Mouse (Mus musculus): Measurements from ENCODE around the gene Wnt5b. TPM values are rescaled to one million over a fixed set of nuclear protein-coding genes. Genes with fewer than 3 reads are reported as not detected.

Wnt5b gene
- polyA plus RNA-seq, 1 experiment from 2014 or later: 8.6 TPM

DNA sequence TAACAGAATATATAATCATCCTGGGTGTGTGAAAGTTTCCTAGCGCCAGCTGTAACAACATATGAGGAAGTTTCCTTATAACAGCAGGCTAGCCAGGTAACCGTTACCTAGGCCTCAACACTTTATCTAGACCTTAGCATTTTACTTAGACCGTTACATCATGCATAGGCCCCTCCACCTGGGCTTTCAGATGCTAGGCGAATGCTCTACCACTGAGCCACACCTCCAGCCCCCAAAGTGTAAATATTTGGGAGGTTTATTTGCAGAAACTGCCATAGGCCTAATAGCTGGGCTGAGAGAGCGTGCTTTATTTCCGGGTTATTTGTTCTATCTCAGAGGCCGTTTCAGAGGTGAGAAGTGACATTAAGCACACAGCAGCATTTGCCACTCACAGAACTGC, 14.7 kb upstream of the Wnt5b start:
- H3K27ac ChIP-seq (replicated peaks in 1 of 2; ENCODE audit: control insufficient read depth in 1 of 2, insufficient read depth in 1 of 2, low read depth in 2 of 2, low read length in 2 of 2): peak overlapping the region in 1 of 2 experiments; percentile 31; a peak in 1 of 4 replicates
- no peak overlapping the region for H3K4me2 ChIP-seq (ENCODE audit: low read length)
- no peaks in the 10 kb centered on the region for H3K9me3 ChIP-seq (ENCODE audit: control insufficient read depth, low read length)
- no peaks in the 10 kb centered on the region for H3K27me3 ChIP-seq (ENCODE audit: control insufficient read depth, insufficient read depth, low read length)
- no peak for ATAC-seq (ENCODE audit: insufficient number of reproducible peaks, insufficient read depth, low FRiP score, low read depth)
- no peak overlapping the region for H3K4me3 ChIP-seq (ENCODE audit: control insufficient read depth in 1 of 2, insufficient read depth in 1 of 2, low read depth in 1 of 2, low read length in 2 of 2)
- H3K4me1 ChIP-seq (ENCODE audit: control insufficient read depth in 2 of 2, insufficient read depth in 2 of 2, low read length in 2 of 2): peaks cover 7 to 8% of the 10 kb centered on the region in 2 experiments; a peak in 2 of 4 replicates
- no peaks in the 10 kb centered on the region for H3K36me3 ChIP-seq (ENCODE audit: control insufficient read depth, insufficient read depth, low read length)
- WGBS: 44% methylated on average over 7 of the region's 7 CpGs
- no peak overlapping the region for H3K9ac ChIP-seq (ENCODE audit: low read length)

DNA sequence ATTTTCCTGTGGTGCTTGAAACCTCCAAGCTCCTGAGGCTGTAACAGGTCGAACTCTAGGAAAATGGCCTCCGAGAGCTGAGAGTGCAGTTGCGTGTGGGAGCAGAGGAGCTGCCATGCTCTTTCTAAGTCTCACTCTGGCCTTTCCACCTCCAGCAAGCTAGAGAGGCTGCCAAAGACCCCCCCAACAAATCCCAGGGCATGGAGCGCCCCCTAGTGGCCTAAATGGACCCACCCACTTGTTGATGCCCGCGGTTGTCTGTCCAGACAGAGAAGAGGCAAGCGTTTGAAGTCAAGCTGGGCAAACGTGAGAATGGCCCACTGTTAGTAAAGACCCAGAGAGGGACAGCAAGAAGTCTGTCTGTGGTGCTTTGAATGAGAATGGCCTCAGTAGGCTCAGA, 10.3 kb upstream of the Wnt5b start:
- Histone ChIP-seq H3K9me3 (ENCODE audit: control insufficient read depth, low read length) (no peaks in the 10 kb centered on the region), H3K9ac (ENCODE audit: low read length) (no peak overlapping the region), H3K4me1 (ENCODE audit: control insufficient read depth in 2 of 2, insufficient read depth in 2 of 2, low read length in 2 of 2) (peaks cover 10 to 11% of the 10 kb centered on the region in 2 experiments; a peak in 2 of 4 replicates), H3K27ac (replicated peaks in 1 of 2; ENCODE audit: control insufficient read depth in 1 of 2, insufficient read depth in 1 of 2, low read depth in 2 of 2, low read length in 2 of 2) (no peak overlapping the region), H3K4me2 (ENCODE audit: low read length) (no peak overlapping the region), H3K4me3 (ENCODE audit: control insufficient read depth in 1 of 2, insufficient read depth in 1 of 2, low read depth in 1 of 2, low read length in 2 of 2) (no peak overlapping the region), H3K27me3 (ENCODE audit: control insufficient read depth, insufficient read depth, low read length) (no peaks in the 10 kb centered on the region), H3K36me3 (ENCODE audit: control insufficient read depth, insufficient read depth, low read length) (no peaks in the 10 kb centered on the region)
- 74% methylated on average over 8 of the region's 8 CpGs for WGBS
- no peak for ATAC-seq (ENCODE audit: insufficient number of reproducible peaks, insufficient read depth, low FRiP score, low read depth)

DNA sequence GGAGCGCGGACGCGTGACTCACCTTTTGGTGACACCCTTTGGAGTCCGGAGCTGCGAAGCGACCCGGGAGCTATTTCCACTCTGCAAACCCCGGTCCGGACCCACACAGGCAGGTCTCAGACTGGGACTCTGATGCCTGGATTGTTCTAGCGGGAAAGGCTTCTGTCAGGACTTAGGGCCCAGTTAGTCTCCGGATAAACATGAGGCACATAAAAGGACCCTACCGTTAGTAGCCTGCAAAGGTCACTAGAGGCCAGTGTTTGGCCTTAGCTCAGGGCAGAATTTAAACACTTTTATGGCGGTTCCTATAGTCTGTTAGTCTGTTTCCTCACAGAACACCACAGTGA, 344 bp upstream of the Wnt5b start:
- Histone ChIP-seq H3K4me1 (ENCODE audit: control insufficient read depth in 2 of 2, insufficient read depth in 2 of 2, low read length in 2 of 2) (peaks cover 0 to 4% of the 10 kb centered on the region in 2 experiments; a peak in 2 of 4 replicates), H3K9me3 (ENCODE audit: control insufficient read depth, low read length) (no peaks in the 10 kb centered on the region), H3K27ac (replicated peaks in 1 of 2; ENCODE audit: control insufficient read depth in 1 of 2, insufficient read depth in 1 of 2, low read depth in 2 of 2, low read length in 2 of 2) (peak overlapping the region in 1 of 2 experiments; percentile 15; a peak in 2 of 4 replicates), H3K9ac (ENCODE audit: low read length) (peak overlapping the region; percentile 81), H3K36me3 (ENCODE audit: control insufficient read depth, insufficient read depth, low read length) (no peaks in the 10 kb centered on the region), H3K4me2 (ENCODE audit: low read length) (peak overlapping the region; percentile 94), H3K27me3 (ENCODE audit: control insufficient read depth, insufficient read depth, low read length) (peaks cover 27% of the 10 kb centered on the region), H3K4me3 (ENCODE audit: control insufficient read depth in 1 of 2, insufficient read depth in 1 of 2, low read depth in 1 of 2, low read length in 2 of 2) (peak overlapping the region; percentile 77 to 90)
- no peak; the same call in 1 of the 2 replicates for ATAC-seq (ENCODE audit: insufficient number of reproducible peaks, insufficient read depth, low FRiP score, low read depth)
- WGBS: 3% methylated on average over 14 of the region's 14 CpGs

DNA sequence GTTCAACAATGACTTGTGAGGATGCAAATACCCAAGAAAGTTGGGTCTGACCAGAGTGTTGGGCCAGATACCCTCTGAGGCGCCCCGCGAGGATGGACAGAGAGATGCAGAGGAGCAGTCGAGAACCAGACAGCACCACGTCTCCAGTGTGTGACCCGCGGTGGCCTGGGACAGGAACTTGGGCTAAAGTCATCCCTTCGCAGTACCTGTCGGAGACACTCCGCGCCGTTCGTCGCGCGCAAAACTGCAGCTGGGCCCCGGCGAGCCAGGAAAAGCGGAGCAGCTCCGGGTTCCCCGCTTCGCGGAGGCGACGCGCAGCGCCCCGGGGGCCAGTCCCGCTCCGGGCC, 718 bp downstream of the Wnt5b start:
- 2% methylated on average over 30 of the region's 30 CpGs for WGBS
- ATAC-seq (ENCODE audit: insufficient number of reproducible peaks, insufficient read depth, low FRiP score, low read depth): no peak
- Histone ChIP-seq H3K27ac (replicated peaks in 1 of 2; ENCODE audit: control insufficient read depth in 1 of 2, insufficient read depth in 1 of 2, low read depth in 2 of 2, low read length in 2 of 2) (no peak overlapping the region), H3K27me3 (ENCODE audit: control insufficient read depth, insufficient read depth, low read length) (peaks cover 27% of the 10 kb centered on the region), H3K36me3 (ENCODE audit: control insufficient read depth, insufficient read depth, low read length) (no peaks in the 10 kb centered on the region), H3K9ac (ENCODE audit: low read length) (peak overlapping the region; percentile 81), H3K4me2 (ENCODE audit: low read length) (peak overlapping the region; percentile 94), H3K4me1 (ENCODE audit: control insufficient read depth in 2 of 2, insufficient read depth in 2 of 2, low read length in 2 of 2) (peaks cover 0 to 4% of the 10 kb centered on the region in 2 experiments; a peak in 2 of 4 replicates), H3K4me3 (ENCODE audit: control insufficient read depth in 1 of 2, insufficient read depth in 1 of 2, low read depth in 1 of 2, low read length in 2 of 2) (peak overlapping the region; percentile 77 to 90), H3K9me3 (ENCODE audit: control insufficient read depth, low read length) (no peaks in the 10 kb centered on the region)

DNA sequence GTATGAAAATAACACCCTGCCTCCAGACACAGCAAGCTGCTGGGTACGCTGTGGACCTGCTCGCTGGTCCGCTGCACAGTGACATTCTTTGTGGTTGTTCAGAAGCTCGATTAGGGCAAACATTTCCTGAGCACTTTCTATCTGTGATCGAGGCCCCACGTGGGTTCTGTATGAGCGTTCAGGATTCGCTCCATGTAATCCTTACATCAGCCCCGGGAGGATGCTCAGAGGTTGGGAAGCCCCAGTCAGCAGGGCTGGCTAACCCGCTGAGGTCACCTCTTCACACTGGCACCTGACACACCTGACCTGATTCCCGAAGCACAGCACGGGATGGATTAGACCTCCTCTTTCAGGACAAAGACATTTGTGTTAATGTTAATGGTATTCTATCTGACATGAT, 8.3 kb downstream of the Wnt5b start:
- Histone ChIP-seq H3K27ac (replicated peaks in 1 of 2; ENCODE audit: control insufficient read depth in 1 of 2, insufficient read depth in 1 of 2, low read depth in 2 of 2, low read length in 2 of 2) (no peak overlapping the region), H3K9ac (ENCODE audit: low read length) (no peak overlapping the region), H3K4me2 (ENCODE audit: low read length) (no peak overlapping the region), H3K36me3 (ENCODE audit: control insufficient read depth, insufficient read depth, low read length) (no peaks in the 10 kb centered on the region), H3K4me1 (ENCODE audit: control insufficient read depth in 2 of 2, insufficient read depth in 2 of 2, low read length in 2 of 2) (no peaks in the 10 kb centered on the region), H3K4me3 (ENCODE audit: control insufficient read depth in 1 of 2, insufficient read depth in 1 of 2, low read depth in 1 of 2, low read length in 2 of 2) (no peak overlapping the region), H3K27me3 (ENCODE audit: control insufficient read depth, insufficient read depth, low read length) (no peaks in the 10 kb centered on the region), H3K9me3 (ENCODE audit: control insufficient read depth, low read length) (no peaks in the 10 kb centered on the region)
- 82% methylated on average over 12 of the region's 12 CpGs for WGBS
- ATAC-seq (ENCODE audit: insufficient number of reproducible peaks, insufficient read depth, low FRiP score, low read depth): no peak

DNA sequence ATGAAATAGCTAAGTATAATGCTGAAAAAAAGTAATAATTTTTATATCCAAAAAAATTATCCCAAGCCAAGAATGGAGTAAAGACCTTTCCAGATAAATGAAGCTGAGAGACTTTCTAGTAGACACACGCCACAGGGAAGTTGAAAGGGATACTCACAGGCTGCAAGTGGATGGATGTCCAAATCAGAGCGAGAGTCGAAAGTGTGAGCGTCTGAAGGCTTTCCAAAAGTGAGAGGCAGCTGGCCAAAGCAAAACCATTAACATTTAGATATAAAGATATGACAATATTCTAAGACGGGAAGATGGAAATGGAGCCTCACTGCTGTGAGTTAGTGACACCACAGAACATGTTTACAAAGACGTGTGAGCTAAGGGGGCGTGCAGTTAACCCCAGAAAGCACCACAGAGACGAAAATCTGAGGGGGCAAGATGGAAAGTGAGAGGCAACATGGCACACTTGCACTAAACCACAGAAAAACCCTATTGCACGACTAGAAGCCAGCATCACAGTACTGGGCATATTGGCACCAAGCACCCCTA, 10.9 kb downstream of the Wnt5b start:
- no peak overlapping the region for H3K9ac ChIP-seq (ENCODE audit: low read length)
- H3K27me3 ChIP-seq (ENCODE audit: control insufficient read depth, insufficient read depth, low read length): no peaks in the 10 kb centered on the region
- no peak overlapping the region for H3K4me3 ChIP-seq (ENCODE audit: control insufficient read depth in 1 of 2, insufficient read depth in 1 of 2, low read depth in 1 of 2, low read length in 2 of 2)
- H3K27ac ChIP-seq (replicated peaks in 1 of 2; ENCODE audit: control insufficient read depth in 1 of 2, insufficient read depth in 1 of 2, low read depth in 2 of 2, low read length in 2 of 2): no peak overlapping the region
- 76% methylated on average over 9 of the region's 9 CpGs for WGBS
- H3K36me3 ChIP-seq (ENCODE audit: control insufficient read depth, insufficient read depth, low read length): no peaks in the 10 kb centered on the region
- H3K4me2 ChIP-seq (ENCODE audit: low read length): no peak overlapping the region
- no peaks in the 10 kb centered on the region for H3K9me3 ChIP-seq (ENCODE audit: control insufficient read depth, low read length)
- no peak for ATAC-seq (ENCODE audit: insufficient number of reproducible peaks, insufficient read depth, low FRiP score, low read depth)
- no peaks in the 10 kb centered on the region for H3K4me1 ChIP-seq (ENCODE audit: control insufficient read depth in 2 of 2, insufficient read depth in 2 of 2, low read length in 2 of 2)

DNA sequence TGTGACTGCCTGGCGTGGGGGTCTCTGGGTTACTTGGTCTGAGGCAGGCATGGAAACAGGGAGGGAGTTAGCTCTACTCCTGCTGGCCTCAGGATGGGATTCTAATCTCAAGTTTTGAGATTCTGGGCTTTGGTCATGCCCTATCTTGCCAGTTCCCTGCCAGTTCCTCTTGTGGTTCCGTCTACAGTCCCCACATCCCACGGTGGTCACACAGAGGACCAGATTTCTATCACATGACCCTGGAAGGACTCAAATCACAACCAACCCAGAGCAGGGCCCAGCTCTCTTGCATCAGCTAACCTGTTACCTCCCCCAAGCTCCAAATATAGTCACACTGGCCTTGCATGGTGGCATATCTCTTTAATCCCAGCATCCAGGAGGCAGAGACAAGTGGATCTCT, 14.5 kb downstream of the Wnt5b start:
- no peak for ATAC-seq (ENCODE audit: insufficient number of reproducible peaks, insufficient read depth, low FRiP score, low read depth)
- Histone ChIP-seq H3K4me3 (ENCODE audit: control insufficient read depth in 1 of 2, insufficient read depth in 1 of 2, low read depth in 1 of 2, low read length in 2 of 2) (no peak overlapping the region), H3K36me3 (ENCODE audit: control insufficient read depth, insufficient read depth, low read length) (no peaks in the 10 kb centered on the region), H3K4me1 (ENCODE audit: control insufficient read depth in 2 of 2, insufficient read depth in 2 of 2, low read length in 2 of 2) (peaks cover 0 to 7% of the 10 kb centered on the region in 2 experiments; a peak in 1 of 4 replicates), H3K9me3 (ENCODE audit: control insufficient read depth, low read length) (no peaks in the 10 kb centered on the region), H3K9ac (ENCODE audit: low read length) (no peak overlapping the region), H3K27me3 (ENCODE audit: control insufficient read depth, insufficient read depth, low read length) (no peaks in the 10 kb centered on the region), H3K27ac (replicated peaks in 1 of 2; ENCODE audit: control insufficient read depth in 1 of 2, insufficient read depth in 1 of 2, low read depth in 2 of 2, low read length in 2 of 2) (no peak overlapping the region), H3K4me2 (ENCODE audit: low read length) (no peak overlapping the region)
- WGBS: 84% methylated on average over 3 of the region's 3 CpGs

DNA sequence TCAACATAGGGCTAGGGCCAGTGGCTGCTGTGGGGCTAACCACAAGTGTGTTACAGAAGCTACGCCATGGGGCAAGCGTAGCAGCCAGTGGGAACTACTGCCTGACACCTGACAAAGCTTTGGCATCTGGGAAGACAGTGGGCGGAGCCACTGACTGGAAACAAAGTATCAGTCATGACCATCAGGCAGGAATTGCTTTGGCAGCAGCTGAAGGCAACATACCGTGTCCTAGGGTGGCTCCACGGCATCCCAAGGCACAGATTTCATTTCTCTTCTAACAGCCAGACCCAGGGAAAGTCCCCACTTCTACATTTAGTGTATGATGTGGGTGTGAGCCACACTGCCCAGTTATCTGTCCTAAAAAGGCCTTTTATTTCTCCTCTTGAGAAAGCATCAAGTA, 17.6 kb downstream of the Wnt5b start:
- peaks cover 9 to 14% of the 10 kb centered on the region in 2 experiments; a peak in 2 of 4 replicates for H3K4me1 ChIP-seq (ENCODE audit: control insufficient read depth in 2 of 2, insufficient read depth in 2 of 2, low read length in 2 of 2)
- 75% methylated on average over 5 of the region's 5 CpGs for WGBS
- H3K9me3 ChIP-seq (ENCODE audit: control insufficient read depth, low read length): no peaks in the 10 kb centered on the region
- ATAC-seq (ENCODE audit: insufficient number of reproducible peaks, insufficient read depth, low FRiP score, low read depth): no peak
- no peaks in the 10 kb centered on the region for H3K27me3 ChIP-seq (ENCODE audit: control insufficient read depth, insufficient read depth, low read length)
- H3K36me3 ChIP-seq (ENCODE audit: control insufficient read depth, insufficient read depth, low read length): no peaks in the 10 kb centered on the region
- H3K4me3 ChIP-seq (ENCODE audit: control insufficient read depth in 1 of 2, insufficient read depth in 1 of 2, low read depth in 1 of 2, low read length in 2 of 2): no peak overlapping the region
- no peak overlapping the region for H3K4me2 ChIP-seq (ENCODE audit: low read length)
- no peak overlapping the region for H3K27ac ChIP-seq (replicated peaks in 1 of 2; ENCODE audit: control insufficient read depth in 1 of 2, insufficient read depth in 1 of 2, low read depth in 2 of 2, low read length in 2 of 2)
- H3K9ac ChIP-seq (ENCODE audit: low read length): no peak overlapping the region
